Mouse (Mus musculus): ENCODE results near the gene Vamp5. TPM values are rescaled to one million over a fixed set of nuclear protein-coding genes. Genes with fewer than 3 reads are reported as not detected.
A peak's percentile ranks its signal among the peaks of the same experiment; 100 is the strongest.

Vamp5 gene
- polyA plus RNA-seq, 1 experiment = 12.2 TPM

DNA sequence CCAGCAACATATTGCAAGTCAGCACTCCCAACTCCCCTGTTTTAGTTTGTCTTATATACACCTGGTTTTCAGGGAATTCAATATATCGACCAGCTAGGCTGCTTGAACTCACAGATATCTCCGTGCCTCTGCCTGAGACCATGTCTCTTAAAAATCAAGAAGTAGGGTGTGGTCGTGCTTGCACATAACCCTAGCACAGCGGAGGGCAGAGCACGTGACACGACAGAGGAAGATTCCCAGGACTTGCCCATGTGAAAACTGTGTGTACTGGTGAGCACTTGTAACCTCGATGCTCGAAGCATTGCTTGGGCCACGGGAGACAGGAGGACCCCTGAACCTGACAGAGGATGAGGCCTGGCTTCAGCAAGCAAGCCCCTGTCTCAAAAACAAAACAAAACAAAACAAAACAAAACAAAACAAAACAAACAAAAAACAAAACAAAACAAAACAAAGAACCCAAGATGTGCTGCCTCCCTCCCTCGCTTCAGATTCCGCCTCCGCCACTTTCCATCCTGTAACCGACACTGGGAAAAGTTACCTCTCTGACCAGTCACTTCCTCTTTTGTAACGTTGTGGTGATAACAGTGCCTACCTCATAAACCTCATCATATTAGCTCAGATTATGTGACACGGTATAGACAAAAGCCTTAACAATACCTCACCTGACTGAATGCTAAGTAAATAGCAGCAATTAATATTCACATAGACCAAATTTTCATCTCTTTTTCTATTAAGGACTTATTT is 5.3 kb downstream of the Vamp5 start:
- DNase-seq (ENCODE audit: low read depth) = no peak
- TF ChIP-seq POLR2A (IDR thresholded peaks at IDR 0.05; ENCODE audit: borderline replicate concordance, extremely low read depth, insufficient read depth, insufficient read length, poor library complexity, severe bottlenecking) = no peak
- TF ChIP-seq CTCF (IDR thresholded peaks at IDR 0.05; ENCODE audit: borderline replicate concordance, extremely low read depth, insufficient read depth, insufficient read length) = no peak

DNA sequence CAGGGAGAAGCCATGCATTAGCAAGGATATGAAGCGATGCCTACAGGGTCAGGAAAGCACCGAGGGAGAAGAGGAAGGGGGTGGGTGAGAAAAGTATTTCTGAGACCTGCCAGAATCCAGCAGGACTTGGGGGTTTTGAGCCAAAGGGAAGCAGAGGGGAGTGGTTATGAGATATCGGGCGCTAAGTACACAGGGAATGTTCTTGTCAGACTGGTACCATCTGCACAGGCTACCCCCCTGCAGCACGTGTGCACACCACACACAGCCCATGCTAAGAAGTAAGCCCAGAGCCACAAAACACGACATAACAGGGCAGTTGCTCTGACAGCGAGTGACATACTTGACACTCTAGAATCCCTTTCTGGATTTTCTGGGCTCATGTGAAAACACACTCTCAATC is 6.1 kb downstream of the Vamp5 start:
- DNase-seq (ENCODE audit: low read depth) = no peak
- TF ChIP-seq CTCF (IDR thresholded peaks at IDR 0.05; ENCODE audit: borderline replicate concordance, extremely low read depth, insufficient read depth, insufficient read length) = no peak

DNA sequence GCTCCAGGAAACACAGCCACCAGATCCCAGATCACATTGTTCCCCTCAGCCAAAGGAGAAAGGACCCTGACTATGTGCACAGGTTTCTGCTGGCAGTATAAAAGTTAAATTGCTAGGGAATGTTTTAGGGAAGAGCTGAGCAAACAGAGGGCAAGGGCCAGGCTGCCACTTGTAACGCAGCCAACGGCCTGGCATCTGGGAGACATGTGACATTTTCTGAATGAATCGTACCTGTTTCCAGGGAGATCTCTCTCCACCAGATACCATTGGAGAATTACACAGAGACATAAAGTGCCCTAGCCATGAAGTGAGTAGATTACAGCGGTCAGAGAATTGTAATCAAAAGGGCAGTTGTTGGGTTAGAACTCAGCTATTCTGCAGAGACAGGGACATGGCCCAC is 7.1 kb downstream of the Vamp5 start:
- DNase-seq (ENCODE audit: low read depth) = no peak
- TF ChIP-seq CTCF (IDR thresholded peaks at IDR 0.05; ENCODE audit: borderline replicate concordance, extremely low read depth, insufficient read depth, insufficient read length) (no peak), POLR2A (IDR thresholded peaks at IDR 0.05; ENCODE audit: borderline replicate concordance, extremely low read depth, insufficient read depth, insufficient read length, poor library complexity, severe bottlenecking) (no peak)

DNA sequence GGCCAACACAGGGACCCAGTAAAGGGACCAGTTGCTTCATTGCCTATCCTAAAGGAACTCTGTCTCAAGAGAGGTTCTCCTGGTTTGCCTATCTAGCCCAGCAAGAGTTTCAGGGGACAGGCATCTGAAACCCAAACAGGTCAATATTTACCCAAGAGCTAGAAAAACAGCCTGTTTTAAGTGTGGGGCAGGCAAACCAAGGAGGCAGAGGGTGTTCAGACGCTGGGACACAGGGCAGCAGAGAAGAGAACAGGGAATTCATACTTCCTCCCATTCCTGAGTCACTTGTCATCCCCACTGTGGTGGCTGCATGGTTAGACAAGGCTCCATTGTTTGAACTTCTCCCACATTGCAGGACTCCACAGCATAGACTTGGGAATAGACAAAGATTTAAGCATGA is 8.7 kb downstream of the Vamp5 start:
- TF ChIP-seq POLR2A (IDR thresholded peaks at IDR 0.05; ENCODE audit: borderline replicate concordance, extremely low read depth, insufficient read depth, insufficient read length, poor library complexity, severe bottlenecking) (no peak), CTCF (IDR thresholded peaks at IDR 0.05; ENCODE audit: borderline replicate concordance, extremely low read depth, insufficient read depth, insufficient read length) (no peak)
- no peak for DNase-seq (ENCODE audit: low read depth)

DNA sequence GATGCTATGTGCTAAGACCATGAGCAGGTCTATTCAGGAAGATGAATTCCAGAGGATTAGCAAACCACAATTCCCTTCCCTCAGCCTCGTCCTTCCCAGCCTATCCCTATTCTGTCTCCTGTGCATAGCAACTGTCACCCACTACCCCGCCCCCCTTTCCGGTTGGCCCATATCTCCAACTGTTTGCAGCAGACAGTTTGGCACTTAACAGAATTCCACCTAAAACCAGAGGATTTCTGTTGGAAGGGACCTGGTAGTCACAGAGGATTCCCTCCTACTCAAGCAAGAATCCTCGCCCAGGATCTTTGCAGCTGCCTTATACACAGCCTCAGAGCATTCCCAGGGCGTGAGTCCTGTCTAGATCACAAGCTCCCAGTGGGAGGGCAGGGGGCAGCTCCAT is 9.1 kb downstream of the Vamp5 start:
- no peak for DNase-seq (ENCODE audit: low read depth)
- TF ChIP-seq CTCF (IDR thresholded peaks at IDR 0.05; ENCODE audit: borderline replicate concordance, extremely low read depth, insufficient read depth, insufficient read length) = no peak

DNA sequence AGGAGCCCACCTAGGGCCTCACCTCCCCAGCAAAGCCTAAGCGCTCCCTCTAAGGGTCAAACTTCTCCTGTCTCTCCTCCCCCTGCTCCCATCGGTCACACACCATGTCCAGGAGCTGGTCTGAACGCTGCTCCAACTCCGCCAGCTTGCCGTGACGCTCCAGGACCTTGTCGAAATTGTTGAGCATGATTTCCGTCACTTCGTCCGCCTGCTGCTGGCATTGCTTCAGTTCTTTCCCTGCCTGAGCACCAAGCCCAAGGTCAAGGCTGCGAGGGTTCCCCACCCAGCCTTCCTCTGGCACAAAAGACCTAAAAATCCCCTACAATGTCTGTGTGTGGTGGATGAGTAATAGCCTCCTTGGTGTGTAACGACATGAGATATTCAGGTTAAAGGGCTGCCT is 10.2 kb downstream of the Vamp5 start:
- TF ChIP-seq CTCF (IDR thresholded peaks at IDR 0.05; ENCODE audit: borderline replicate concordance, extremely low read depth, insufficient read depth, insufficient read length) = no peak
- TF ChIP-seq POLR2A (IDR thresholded peaks at IDR 0.05; ENCODE audit: borderline replicate concordance, extremely low read depth, insufficient read depth, insufficient read length, poor library complexity, severe bottlenecking) = no peak
- no peak for DNase-seq (ENCODE audit: low read depth)

DNA sequence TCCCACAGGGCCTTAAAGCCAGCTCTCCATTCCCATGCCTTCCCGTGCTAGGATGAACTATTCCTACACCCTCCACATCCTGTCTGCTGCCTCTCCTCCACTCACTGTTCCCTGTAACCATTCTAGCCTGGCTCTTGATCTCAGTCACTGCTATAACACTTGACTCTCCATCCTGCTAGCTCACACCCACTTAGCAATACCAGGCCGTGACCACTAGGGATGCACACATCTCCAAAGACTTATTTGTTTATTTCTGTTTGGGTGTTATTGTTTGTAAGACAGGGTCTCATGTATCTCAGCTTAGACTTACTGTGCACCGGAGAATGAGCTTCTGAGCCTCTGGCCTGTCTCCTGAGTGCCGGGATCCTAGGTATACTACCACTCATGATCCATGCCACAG is 10.7 kb downstream of the Vamp5 start:
- DNase-seq (ENCODE audit: low read depth) = no peak
- TF ChIP-seq CTCF (IDR thresholded peaks at IDR 0.05; ENCODE audit: borderline replicate concordance, extremely low read depth, insufficient read depth, insufficient read length) = peak; percentile 25; the same call in 1 of the 2 replicates
- no peak for TF ChIP-seq POLR2A (IDR thresholded peaks at IDR 0.05; ENCODE audit: borderline replicate concordance, extremely low read depth, insufficient read depth, insufficient read length, poor library complexity, severe bottlenecking)

DNA sequence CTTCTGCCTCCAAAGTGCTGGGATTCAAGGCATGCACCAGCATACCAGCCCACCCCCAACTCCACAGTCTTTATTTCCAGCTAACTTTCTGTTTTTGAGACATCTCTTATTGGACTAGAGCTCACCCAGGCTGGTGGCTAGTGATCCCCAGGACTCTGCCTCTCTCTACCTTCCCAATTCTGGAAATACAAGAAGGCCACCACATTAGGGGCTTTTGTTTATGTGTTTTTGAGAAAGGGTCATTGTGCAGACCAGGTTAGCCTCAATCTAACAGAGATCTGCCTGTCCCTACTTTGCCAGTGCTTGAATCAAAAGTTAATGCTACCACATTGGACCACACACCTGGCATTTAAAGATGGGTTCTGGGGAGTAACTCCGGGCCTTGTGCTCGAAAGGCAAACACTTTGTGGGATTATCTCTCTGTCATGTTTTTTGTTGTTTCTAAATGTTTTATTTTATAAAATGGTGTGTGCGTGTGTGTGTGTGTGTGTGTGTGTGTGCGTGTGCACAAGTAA is 12.8 kb downstream of the Vamp5 start:
- DNase-seq (ENCODE audit: low read depth) = no peak
- TF ChIP-seq POLR2A (IDR thresholded peaks at IDR 0.05; ENCODE audit: borderline replicate concordance, extremely low read depth, insufficient read depth, insufficient read length, poor library complexity, severe bottlenecking) (no peak), CTCF (IDR thresholded peaks at IDR 0.05; ENCODE audit: borderline replicate concordance, extremely low read depth, insufficient read depth, insufficient read length) (no peak)

DNA sequence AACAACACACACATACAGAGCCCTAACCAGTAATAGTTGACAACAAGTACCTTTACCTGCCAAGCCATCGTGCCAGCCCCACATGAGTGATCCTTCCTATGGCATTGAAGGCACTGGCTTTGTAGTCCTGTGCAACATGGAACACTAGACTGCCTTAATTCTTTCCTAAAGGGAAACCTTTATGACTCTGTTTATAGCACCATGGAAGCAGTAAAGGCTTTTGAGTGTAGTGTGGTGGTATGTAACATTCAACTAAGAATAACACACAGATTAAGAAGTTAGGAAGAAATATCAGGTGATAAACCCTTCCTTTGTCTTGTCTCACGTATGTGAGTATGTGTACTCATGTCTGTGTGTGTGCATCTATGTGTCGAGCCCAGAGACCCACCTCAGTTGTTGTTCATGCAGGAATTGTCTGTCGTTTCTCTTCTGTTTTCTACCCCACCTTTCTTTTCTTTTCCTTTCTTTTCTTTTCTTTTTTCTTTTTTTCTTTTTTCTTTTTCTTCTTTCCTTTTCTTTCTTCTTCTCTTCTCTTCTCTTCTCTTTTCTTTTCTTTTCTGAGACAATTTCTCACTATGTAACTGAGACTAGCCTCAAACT is 13.3 kb downstream of the Vamp5 start, which contains the start of gene Rnf181:
Gene Rnf181 (minus strand): TSS at position 113 of the 600 bp plus-strand sequence.
- TF ChIP-seq CTCF (IDR thresholded peaks at IDR 0.05; ENCODE audit: borderline replicate concordance, extremely low read depth, insufficient read depth, insufficient read length) = no peak
- TF ChIP-seq POLR2A (IDR thresholded peaks at IDR 0.05; ENCODE audit: borderline replicate concordance, extremely low read depth, insufficient read depth, insufficient read length, poor library complexity, severe bottlenecking) = no peak
- DNase-seq (ENCODE audit: low read depth) = no peak

DNA sequence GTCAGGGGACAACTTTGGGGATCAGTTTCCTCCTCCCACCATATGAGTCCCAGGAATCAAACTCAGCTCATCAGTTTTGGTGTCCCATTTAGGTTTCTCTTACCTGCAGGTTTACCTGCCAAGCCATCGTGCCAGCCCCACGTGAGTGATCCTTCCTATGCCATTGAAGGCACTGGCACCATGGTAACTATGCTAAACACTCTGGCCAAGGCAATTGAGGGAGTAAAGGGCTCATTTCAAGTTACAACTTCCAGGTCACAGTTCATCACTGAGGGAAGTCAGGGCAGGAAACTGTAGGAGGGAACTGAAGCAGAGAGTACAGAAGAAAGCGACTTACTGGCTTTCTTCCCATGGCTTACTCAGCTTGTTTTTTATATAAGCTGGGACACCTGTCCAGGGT is 14.0 kb downstream of the Vamp5 start:
- TF ChIP-seq POLR2A (IDR thresholded peaks at IDR 0.05; ENCODE audit: borderline replicate concordance, extremely low read depth, insufficient read depth, insufficient read length, poor library complexity, severe bottlenecking) = no peak
- no peak for TF ChIP-seq CTCF (IDR thresholded peaks at IDR 0.05; ENCODE audit: borderline replicate concordance, extremely low read depth, insufficient read depth, insufficient read length)

DNA sequence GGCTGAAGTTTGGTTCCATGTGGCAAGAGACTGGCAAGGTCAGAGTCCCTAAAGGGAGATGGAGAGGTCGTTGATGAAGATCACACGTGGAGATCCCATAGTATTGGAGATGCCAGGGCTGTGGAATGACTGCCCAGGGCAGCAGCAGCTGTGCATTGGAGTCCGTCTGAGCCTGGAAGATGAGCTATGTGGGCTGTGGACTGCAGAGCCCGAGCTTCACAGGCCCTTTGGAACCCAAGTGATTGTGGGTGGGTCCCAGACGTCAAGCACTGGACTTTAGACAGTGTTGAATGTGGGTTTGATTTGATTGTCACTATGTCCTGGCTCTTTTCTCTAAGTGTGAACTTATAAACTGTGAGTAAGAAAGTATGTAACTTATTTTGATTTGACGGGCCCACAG is 15.3 kb downstream of the Vamp5 start:
- DNase-seq (ENCODE audit: low read depth) = no peak
- no peak for TF ChIP-seq CTCF (IDR thresholded peaks at IDR 0.05; ENCODE audit: borderline replicate concordance, extremely low read depth, insufficient read depth, insufficient read length)
- TF ChIP-seq POLR2A (IDR thresholded peaks at IDR 0.05; ENCODE audit: borderline replicate concordance, extremely low read depth, insufficient read depth, insufficient read length, poor library complexity, severe bottlenecking) = no peak

More for the DNA sequence above, 14.0 kb downstream of the Vamp5 start:
- DNase-seq (ENCODE audit: low read depth) = no peak

DNA sequence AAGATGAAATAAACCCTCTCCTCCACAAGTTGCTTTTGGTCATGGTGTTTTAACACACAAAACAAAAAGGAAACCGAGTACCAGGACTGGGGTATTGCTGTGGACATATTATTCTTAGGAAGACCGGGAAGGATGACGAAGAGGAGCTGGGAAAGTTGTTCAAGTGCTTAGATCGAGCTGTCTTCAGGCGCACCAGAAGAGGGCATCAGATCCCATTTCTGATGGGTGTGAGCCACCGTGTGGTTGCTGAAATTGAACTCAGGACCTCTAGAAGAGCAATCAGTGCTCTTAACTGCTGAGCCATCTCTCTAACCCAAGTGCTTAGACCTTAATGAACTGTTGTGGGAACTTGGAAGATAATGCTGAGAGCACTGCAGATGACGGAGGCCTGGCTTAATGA is 16.3 kb downstream of the Vamp5 start:
- TF ChIP-seq CTCF (IDR thresholded peaks at IDR 0.05; ENCODE audit: borderline replicate concordance, extremely low read depth, insufficient read depth, insufficient read length) (0 out of 2 replicates have a peak, but pooled peaks have one; percentile 1), POLR2A (IDR thresholded peaks at IDR 0.05; ENCODE audit: borderline replicate concordance, extremely low read depth, insufficient read depth, insufficient read length, poor library complexity, severe bottlenecking) (no peak)
- no peak for DNase-seq (ENCODE audit: low read depth)

All from brain, embryonic 14.5 days (tissue).